Mouse (Mus musculus) R1 (cell line): ENCODE measurements around the gene Alkbh4.
"Not testable (repeated sequence)": the region's sequence is repeated elsewhere in the genome, so short reads cannot be mapped to it uniquely, and the experiment has no call there.

Source experiments
- DNase-seq: peaks from one replicate; pipeline ENCODE4 v3.0.0-alpha.2; 2018; ENCODE audit warnings: low read depth, low spot score

The Alkbh4 gene

DNA sequence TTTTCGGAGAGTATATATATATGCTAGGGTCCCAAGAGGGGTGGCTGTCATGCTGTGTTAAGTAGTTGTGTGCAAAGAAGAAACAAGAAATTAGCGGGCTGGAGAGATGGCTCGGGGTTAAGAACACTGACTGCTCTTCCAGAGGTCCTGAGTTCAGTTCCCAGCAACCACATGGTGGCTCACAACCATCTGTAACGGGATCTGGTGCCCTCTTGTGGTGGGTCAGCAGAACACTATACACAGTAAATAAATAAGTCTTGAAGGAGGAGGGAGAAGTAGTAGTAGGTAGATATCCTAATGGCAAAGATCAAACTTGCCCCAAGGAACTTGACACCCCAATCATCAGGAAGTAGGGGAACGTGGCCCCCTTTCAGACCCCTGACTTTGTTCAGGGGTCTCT, 6.8 kb downstream of the Alkbh4 start:
- peak; percentile 69 for DNase-seq

DNA sequence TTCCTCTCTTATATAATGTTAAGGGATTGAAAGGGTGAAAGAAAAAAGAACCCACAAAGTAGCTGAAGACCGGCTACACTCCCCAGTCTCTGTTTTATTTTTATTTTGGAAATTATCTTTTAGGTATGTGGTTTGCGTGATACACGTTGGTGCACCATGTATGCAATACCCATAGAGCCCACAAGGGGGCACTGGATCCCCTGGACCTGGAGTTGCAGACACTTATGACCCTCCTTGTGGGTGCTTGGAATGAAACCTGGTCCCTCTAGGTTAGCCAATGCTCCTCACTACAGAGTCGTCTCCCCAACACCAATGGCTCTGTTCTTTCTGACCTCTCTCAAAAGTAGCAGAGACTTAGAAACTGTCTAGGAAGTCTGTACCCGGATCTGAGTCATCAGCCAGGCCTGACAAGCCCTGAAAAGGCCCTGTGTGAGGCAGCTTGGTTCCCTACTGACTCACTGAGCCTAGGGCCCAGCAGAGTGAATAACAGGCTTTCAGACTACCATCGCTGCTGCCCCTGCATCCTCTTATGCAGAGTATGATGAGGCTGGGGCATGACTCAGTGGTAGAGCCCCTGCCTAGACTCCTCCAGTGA, 7.3 kb downstream of the Alkbh4 start:
- peak; percentile 77 for DNase-seq

DNA sequence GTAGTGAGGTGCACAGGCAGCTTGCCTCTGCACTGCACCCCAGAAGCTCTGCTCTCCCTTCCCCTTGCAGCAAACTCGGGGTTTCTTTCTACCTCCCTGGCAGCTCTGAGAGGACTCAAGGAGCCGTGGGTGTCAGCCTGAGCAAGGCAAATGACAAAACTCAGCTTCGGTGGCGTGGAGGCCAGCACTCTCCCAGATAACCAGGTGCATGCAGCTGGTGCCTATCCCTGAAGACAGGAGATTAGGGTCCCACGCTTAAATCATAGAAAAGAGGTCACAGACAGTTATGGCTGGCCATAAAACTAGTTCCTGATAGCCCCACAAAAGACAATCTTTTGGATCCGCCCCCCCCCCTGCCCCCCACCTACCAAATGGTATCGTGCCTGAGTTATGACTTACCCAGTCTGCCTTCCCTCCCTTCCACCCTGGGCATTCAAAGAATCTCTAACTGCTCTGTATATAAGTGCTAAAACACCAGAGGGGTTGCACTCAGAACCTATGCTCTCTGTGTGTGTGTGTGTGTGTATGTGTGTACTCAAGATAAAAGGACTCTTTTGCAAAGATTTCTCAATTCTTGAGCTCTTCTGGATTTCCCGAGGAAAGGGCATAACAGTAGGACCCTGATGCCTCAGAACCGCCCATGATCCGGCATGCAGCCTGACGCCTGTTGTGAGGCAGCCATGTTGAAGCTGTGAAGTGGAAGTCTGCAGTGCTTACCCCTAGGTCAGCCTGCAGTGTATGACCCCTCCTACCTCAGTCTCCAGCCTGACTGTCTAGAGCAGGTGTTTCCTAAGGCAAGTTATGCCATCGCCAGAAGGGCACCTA, 8.9 kb downstream of the Alkbh4 start:
- DNase-seq: no peak

DNA sequence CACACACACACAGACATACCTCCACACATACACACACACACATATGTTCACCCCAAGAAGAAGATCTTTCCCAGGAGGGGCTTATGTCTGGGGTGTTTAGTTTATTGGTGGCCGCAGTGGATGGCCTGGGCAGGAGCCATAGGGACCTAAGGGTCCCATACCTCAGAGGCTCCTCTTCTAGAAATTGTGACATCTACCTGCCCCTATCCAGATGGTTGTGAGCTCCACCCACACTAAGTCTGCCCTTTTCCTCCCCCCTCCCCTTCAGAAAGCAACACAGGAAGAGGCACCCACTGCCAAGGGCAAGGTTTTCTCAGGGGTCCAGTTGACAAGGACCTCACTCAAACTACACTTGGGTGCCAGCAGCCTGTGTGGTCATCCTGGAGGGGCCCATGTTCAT, 11.0 kb downstream of the Alkbh4 start:
- DNase-seq: no peak

DNA sequence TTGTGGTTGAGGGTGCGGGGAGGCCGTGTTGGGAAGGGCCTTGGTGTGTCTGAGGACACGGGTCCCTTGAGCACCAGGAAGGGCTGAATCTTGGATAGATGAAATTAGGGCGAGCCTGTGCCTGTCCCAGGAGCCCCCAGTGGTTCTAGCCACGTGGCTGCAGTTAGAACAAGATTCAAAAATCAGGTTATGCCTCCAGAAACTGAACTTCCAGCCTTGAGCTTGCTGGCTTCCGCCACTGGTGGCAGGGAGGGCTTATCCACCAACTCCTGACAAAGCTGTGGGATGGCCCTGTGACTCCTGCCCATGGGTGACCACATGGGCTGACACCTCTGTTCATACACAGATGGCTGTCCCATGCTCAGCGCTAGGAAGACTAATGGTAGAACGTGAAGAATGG, 11.8 kb downstream of the Alkbh4 start:
- no peak for DNase-seq

DNA sequence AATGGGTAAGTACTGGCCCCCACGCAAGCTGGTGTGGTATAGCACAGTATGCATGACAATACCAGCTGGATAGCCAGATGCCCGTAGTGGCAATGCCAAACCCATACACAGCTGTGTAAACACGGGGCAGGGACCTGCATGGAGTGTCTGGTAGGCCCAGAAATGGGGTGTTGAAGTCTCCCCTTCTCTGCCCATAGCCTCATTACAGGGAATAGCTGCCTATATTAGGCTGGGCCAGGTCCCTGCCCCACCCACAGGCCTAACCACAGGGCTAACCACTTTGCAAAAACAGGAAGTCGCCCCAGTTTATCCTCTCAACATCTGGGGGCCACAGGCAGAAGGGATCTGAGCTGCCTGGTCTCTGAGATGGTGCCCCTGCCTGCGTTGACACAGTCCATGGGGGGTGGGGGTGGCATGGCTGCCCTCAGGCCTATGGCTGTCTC, 13.2 kb downstream of the Alkbh4 start:
- DNase-seq: not testable (repeated sequence)

DNA sequence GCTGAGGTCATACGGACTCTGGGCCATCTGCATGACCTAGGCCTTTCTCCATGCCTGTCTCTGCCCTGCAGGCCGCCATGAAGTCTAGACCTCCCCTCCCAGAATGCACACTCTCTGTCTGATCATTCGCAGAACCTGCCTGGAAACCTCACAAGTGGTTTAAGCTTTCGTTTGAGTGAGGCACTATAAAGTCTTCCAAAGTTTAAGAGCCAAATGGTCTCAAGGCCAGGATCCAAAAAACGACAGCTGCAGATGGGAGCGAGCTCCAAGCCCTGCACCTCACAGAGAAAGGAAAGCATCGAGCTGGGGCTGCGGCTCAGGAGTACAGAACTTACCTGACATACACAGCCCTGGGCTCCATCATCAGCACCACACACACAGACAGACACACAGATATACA, 16.4 kb downstream of the Alkbh4 start:
- DNase-seq: no peak

DNA sequence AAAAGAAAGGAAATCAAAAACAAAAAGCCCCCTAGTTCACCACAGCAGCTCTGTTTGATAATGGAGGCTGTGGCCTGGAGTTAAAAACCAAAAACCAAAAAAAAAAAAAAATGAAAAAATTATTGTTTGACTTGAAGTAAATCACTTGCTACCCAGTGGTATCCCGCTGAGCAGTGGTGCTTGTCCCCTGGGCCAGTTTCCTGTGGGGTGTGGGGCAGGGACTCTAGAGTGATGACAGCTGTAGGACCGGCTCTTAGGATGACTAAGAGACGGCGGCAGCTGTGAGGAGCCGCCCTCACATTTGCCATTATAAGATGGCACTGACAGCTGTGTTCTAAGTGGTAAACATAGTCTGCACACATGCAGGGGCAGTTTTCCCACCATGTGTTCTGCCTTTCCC, 19.5 kb downstream of the Alkbh4 start:
- no peak for DNase-seq

DNA sequence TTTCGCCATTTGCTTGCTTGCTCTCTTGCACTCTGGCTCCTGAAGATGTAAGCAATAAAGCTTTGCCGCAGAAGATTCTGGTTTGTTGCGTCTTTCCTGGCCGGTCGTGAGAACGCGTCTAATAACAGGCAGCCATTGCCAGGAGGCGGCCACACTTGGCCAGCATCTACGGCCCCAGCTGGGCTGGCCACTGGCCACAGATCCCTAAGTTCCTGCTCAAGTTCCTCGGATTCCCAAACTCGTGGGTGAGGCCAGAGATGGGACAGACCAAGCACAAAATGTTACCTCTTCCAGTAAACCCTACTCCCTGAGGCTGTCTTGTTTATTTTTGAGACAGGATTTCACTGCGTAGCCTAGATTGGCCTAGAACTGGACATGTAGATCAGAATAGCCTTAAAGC, 24.1 kb downstream of the Alkbh4 start:
- DNase-seq: not testable (repeated sequence)

DNA sequence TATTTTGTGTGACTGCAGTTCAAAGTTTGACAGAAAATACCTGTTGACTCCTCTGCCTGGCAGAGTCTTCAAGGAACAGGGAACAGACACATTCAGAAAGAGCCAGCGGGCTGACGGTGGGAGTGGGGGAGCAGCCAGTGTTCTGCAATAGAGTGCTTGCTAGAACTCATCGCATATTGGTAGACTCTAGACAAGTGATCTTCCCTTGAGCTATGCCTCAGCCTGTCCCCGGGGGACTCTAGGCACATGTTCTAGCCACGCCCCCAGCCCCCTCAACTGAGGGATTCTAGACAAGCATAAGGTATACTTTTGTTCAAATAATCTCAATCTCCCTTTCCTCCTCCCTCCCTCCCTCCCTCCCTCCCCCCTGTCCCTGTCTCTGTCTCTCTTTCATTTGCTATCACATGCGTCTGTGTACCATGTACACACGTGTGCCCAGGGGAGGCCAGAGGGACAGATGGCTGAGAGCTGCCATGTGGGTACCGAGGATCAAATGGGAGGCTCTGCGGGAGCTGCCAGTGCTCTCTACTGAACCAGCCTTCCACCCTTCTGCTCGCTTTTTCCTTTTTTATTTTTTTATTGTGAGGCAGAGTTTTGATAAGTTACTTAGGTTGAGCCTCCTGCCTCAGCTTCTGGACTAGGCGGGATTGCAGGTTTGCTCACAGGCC, 28.0 kb downstream of the Alkbh4 start:
- DNase-seq: no peak

DNA sequence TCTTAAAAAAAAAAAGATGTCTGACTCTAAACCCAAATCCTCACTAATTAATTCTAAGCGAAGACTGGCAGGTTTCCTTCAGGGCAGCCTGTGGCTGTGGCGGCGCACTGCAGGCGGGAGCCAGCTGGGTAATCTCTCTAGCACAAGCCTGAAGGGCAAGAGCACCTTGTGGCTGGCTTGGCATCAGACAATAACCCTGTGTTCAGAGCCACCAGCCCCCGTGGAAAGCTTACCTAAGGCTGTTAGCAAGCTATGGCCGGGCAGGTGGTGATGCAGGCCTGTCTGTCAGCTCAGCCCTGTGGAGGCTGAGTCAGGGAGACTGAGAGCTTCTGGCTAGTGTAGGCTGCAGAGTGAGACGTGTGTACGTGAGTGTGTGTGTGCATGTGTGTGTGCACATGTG, 29.3 kb downstream of the Alkbh4 start:
- no peak for DNase-seq

DNA sequence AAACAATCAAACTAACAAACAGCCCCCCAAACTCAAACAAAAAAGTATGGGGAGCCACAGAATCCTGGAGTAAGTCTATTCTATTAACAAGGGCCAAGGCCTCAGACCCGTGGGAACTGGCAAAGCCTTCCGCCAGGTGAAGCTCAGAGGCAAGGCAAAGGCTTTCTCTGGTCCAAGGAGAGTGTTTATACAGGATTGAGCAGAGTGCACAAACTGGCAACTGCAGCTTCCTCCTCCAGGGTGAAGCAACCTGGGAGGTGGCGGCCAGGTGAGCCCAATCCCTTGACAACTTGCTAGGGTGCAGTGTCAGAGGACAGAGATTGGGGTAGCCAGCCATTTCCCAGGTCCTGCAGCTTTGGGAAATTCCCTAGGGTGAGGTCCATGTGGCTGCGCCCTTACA, 31.4 kb downstream of the Alkbh4 start:
- no peak for DNase-seq

DNA sequence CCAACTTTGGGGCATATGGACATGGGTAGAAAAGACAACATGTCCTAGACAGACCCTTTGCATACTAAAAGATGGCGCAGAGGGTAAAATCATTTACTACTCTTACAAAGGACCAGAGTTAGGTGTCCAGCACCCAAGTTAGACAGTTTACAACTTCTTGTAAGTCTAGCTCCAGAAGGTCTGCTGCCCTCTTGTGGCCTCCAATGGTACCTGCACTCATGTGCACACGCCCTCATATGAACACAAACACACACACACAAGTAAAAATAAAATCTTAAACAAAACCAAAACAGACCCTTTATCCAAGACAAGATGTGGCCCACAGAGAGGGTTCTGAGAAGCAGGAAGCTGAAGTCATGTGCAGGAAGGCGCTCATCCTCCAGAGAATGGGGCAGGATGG, 32.1 kb downstream of the Alkbh4 start:
- peak; percentile 52 for DNase-seq

DNA sequence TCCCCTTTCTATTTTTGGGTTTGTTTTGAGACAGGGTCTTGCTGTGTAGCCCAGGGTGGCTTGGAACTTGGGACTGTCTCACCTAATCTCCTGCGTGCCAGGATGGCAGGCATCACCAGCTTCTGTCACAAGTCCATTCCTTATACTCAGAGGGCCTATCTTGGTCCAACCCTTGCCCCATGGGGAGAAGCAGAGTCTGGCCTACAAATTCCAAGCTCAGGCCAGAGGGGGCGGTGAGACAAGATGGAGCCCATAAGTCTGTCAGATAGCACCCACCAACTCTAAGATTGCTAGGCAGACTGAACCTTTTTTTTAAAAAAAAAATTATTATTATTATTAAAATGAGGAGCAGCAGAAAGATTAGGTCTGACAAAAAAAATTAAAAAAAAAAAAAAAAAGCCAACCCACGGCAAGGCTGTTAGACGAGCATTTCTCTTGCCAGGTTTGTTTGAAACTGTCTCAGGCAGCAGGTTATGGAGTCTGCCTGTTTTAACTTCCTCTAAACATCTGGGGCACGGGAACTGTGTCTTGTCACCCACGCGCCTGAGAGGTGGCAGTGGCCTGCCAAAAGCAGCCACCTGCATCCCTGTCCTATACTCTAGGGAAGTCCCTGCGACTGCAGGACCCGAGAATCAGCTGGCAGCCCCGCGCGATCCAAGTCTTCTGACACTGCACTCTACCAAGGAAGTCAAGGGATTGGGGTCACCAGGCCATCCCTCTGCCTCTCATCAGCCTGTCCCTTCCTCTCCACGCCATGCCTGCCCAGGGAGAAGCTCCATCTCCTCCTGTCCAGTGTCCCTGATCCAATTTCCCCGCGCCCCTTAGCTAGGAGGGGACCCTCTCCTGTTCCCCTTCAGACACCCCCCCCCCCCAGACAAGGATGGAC, 33.9 kb downstream of the Alkbh4 start:
- no peak for DNase-seq

DNA sequence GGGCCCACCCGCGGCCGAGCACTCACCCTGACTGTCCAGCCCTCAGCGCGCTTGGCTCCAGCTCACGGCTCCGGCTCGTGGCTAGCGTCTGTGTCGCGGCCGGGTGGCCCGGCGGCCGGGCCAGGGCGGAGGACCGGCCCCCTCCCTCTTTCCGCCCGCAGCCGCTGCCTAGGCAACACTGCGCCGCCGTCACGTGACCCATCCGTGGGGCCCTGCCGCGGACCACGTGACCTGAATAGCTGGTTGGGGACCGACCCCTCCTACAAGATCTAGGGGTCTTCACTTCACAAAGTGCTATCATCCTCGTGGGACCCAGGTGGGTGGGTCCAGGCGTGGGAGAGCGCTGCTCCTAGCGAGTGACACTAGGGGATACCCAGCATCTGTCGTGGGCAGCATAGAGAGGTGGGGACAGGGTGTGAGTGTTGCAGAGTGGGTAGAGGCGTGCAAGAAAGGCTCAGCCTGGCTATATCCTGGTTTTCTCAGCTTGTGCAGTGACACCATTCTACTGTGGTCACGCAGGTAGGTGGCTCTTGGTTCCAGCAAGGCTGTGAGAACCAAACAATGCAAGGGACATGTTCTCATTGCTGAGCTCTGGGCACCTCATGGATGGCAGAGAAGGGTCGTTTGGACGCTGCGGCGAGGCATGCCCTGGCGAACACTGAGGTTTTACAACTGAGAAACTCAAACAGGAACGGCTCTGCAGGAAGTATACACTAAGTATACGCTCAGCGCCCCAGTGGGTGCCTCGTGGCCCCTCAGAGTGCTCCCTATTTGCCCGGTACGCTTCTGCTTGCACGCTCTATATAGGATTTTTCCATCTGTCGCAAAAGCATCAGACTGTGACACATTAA, 34.8 kb downstream of the Alkbh4 start, which contains the start of gene Orai2:
Gene Orai2 (minus strand): TSS at position 202 of the 851 bp plus-strand sequence.
- DNase-seq: peak; percentile 49

DNA sequence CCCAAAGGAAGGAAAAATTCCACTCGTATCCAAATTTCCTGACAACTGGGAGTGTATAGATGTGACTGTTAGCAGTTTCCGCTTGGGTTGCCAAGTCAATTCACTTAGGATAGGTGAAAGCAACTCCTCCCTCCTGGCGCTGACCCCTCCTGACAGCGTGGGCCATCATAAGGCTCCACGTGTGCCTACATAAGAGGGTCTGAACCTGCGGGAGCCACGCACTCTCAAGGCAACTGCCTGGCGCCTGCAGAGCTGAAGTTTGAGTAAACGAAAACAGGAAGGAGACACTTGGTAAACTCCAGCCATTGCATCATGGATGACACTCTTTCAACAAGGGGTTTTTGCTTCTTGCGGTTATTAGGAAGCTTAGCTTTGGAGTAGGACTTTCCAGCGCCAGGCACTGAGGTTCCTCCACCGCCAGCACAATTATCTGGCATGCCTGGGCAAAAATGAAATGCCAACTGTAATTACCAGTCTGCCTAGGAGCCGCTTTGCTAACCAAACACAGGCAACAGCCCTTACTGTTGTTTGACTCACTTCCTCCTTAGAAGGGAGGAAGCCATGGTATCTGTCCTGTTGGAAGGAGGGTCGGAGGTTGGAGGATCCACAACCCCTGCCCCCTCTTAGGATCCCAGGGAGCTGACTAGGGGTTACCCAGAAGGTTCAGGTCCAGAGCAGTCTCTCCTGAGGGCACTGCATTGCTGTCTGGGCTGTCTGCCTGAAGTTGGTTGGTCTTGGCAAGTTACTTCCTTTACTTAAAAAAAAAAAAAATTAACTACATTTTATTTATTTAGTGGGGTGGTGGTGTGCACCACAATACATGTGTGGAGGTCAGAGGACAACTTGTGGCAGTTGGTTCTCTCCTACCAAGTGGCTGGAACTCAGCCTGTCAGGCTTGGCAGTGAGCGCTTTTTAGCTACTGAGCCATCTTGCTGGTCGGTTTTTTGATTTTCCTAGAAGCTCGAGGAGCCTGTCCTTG, 35.7 kb downstream of the Alkbh4 start:
- DNase-seq: no peak

DNA sequence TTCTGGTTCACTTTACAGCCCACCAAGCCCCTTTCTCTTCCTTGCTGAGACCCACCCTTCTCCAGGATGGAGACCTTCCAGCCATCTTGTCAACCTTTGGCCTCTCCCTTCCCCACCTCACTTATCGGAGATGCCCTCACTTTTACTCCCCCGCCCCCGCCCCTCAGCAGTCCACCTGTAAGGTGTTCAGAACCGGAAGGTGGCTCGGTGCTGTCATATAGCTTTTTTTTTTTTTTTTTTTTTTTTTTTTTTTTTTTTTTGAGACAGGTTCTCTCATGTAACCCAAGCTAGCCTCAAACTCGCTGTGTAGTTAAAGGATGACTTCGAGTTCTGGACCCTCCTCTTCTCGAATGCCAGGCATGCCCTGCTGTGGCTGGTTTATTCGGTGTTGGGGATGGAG, 37.0 kb downstream of the Alkbh4 start:
- no peak for DNase-seq

DNA sequence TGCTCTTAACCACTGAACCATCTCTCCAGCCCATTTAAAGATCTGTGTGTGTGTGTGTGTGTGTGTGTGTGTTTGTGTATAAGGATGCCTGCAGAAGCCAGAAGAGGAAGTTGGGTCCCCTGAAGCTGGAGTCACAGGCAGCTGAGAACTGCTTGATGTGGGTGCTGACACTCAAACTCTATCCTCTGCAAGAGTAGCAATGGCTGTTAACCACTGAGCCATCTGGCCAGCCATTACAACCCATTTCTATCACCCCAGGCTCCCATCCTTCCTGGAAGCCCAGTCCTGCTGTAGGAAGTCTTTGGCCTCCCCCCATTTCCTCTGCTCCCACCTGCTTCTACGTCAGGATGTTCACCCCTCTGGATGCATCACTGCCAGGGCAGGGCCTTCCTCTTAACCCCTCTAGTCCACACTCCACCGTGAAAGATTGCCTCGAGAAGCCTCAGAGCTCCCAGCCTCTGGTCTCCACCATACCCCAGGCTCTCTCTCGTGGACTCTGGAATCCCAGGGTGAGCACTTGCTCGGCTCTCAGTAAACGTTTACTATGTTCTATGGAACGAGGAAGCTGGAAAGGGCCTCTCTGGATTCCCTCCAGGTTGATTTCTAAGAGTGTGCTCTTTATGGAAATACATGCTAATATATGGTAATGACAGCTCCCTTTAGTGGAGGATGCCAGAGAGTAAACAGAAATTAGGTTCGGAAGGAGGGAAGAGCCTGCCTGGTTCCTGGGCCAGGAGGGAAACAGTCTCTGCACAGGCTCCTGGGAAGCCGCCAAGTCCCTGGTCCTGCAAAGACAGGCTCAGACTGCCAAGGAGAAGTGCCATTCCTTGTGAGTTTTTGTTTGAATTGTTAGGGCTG, 37.9 kb downstream of the Alkbh4 start:
- DNase-seq: no peak

DNA sequence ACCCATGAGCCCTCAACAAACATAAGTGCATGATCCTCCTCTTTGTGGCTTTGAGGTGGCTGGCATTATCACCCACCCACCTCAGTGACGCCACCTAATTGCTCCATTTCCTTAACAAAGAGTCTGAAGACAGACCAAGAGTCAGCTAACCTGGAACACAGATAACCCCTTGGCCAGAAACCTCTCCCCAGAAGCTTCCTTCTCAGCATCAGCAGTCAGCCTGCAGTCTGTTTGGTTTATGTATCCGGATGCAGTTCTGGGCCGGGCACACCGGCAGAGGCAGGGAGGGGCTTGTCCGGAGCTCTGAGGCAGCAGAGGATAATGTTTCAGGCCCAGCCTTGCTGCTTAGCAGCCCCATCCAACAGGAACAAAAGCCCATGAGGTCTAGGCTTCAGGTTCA, 43.6 kb downstream of the Alkbh4 start:
- peak; percentile 49 for DNase-seq
